Mouse (Mus musculus) small intestine, adult 2 months (tissue): ENCODE results near the gene Ogfod1.

Experiments
- CTCF ChIP-seq: fragments of 200-500 bp; IDR thresholded peaks from 2 replicates; pipeline ENCODE4 v1.5.1; 2012; ENCODE audit warnings: low read depth, mild to moderate bottlenecking, control low read depth, inconsistent platforms, low read length, moderate library complexity, mixed read lengths; ENCODE audit not compliant: insufficient replicate concordance, insufficient read length; ENCODE audit errors: extremely low read depth
- POLR2A ChIP-seq: fragments of 200-500 bp; IDR thresholded peaks from 2 replicates; pipeline ENCODE4 v1.6.1; 2012; ENCODE audit warnings: low read depth, mild to moderate bottlenecking, control low read depth, inconsistent platforms, low read length, moderate library complexity

DNA sequence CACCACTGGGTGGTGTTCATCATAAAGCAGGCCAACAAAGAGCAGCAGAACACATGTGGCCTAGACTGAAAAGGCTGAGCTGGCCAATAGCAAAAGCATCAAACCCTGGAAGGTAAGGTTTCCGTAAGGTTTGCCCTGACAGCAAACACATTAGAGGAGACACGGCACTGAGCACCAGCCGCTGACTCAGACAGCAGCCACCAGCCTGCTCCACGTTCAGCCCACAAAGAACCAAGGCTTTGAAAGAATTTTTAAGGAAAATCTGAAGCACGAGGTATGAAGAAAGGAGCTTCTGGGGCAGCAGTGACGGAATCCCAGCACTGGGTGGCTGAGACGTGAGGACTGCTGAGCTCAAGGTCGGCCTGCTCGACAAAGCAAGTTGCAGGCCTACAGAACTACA lies 32.9 kb upstream of the Ogfod1 start:
- no peak for TF ChIP-seq CTCF
- no peak for TF ChIP-seq POLR2A
